Mouse (Mus musculus) thymus, adult 2 months (tissue): Measurements from ENCODE around the gene Ube2d1.

Source experiments
- CTCF ChIP-seq: fragments of 200-500 bp; IDR thresholded peaks from 2 replicates; pipeline ENCODE4 v1.5.1; 2012; ENCODE audit warnings: mild to moderate bottlenecking, control low read depth, low read length, moderate library complexity, borderline replicate concordance; ENCODE audit not compliant: control insufficient read depth, poor library complexity, insufficient read depth; ENCODE audit errors: extremely low read depth
- POLR2A ChIP-seq: fragments of 200-500 bp; IDR thresholded peaks from 2 replicates; pipeline ENCODE4 v1.6.1; 2012; ENCODE audit warnings: mild to moderate bottlenecking, low read length, control low read depth, moderate library complexity; ENCODE audit not compliant: control insufficient read depth, poor library complexity, insufficient read depth; ENCODE audit errors: extremely low read depth

DNA sequence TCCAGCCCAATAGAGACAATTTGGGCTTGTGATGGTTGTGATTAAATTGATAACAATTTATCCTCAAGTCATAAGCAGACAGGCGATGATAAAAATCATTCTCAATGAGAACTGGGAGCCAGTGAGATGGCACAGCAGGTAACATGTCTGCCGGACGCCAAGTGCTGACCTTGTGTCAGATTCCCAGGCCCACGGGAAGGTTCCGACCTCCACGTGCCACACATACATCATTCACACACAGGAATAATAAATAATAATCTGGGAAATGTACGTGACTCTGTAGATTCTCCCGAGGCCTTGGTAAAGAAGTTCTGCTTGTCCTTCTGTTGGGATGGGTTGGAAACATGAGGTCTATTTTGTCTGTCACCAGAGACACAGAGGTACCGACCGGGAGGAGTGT lies 42.3 kb upstream of the Ube2d1 start:
- TF ChIP-seq CTCF (no peak), POLR2A (no peak)
